Mouse (Mus musculus) liver, adult 2 months (tissue): ENCODE data around the gene 4933407L21Rik.

Experiments used
- CTCF ChIP-seq: fragments of 200-500 bp; IDR thresholded peaks from 2 replicates; pipeline ENCODE4 v1.5.1; 2011; ENCODE audit warnings: low read depth, low read length, control low read depth
- POLR2A ChIP-seq: fragments of 200-500 bp; IDR thresholded peaks from 2 replicates; pipeline ENCODE4 v1.6.1; 2011; ENCODE audit warnings: low read length, control low read depth; ENCODE audit not compliant: insufficient read depth; ENCODE audit errors: extremely low read depth

DNA sequence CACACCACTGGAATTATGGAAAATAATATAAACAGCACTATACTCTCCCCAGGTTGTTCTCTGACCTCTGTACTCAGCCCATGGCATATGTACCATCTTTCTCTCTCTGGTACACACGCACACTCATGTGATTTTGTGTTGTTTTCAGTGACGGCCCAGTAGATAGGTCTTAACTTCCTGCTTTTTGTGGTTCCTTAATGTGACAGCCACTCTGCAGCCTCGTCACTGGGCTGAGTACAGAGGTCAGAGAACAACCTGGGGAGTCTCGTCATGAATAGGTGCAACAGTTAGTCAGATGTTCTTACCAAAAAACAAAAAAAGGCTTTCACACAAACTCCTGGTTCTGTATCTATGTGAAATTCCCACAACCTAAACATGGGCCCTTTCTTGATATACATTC, 60.1 kb downstream of the 4933407L21Rik start:
- TF ChIP-seq CTCF: no peak
- no peak for TF ChIP-seq POLR2A
